Mouse (Mus musculus) kidney, adult 9 months (tissue): ENCODE measurements around the gene Rin1.
"Not testable (repeated sequence)": the region's sequence is repeated elsewhere in the genome, so short reads cannot be mapped to it uniquely, and the experiment has no call there.

Experiments used
- DNase-seq: peaks from one replicate; pipeline ENCODE4 v3.0.0; 2022

Gene Rin1

DNA sequence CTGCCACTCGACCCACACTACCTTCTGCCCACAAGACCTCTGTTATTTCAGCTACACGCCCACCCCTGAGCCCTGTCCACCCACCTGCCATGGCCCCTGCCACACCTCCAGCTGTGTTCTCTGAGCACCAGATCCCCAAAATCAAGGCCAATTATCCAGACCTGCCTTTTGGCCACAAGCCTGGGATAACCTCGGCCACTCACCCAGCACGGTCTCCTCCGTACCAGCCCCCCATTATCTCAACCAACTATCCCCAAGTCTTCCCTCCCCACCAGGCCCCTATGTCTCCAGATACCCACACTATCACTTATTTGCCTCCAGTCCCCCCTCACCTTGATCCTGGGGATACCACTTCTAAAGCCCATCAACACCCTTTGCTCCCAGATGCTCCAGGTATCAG, 19.2 kb downstream of the Rin1 start:
- no peak for DNase-seq

DNA sequence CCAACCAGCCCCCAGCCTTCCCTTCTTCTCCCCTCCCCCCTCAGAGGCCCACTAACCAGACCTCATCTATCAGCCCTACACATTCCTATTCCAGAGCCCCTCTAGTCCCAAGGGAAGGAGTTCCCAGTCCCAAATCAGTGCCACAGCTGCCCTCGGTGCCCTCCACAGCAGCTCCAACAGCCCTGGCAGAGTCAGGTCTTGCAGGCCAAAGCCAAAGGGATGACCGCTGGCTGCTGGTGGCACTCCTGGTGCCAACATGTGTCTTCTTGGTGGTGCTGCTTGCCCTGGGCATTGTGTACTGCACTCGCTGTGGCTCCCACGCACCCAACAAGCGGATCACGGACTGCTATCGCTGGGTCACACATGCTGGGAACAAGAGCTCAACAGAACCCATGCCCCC, 19.7 kb downstream of the Rin1 start:
- DNase-seq = no peak

DNA sequence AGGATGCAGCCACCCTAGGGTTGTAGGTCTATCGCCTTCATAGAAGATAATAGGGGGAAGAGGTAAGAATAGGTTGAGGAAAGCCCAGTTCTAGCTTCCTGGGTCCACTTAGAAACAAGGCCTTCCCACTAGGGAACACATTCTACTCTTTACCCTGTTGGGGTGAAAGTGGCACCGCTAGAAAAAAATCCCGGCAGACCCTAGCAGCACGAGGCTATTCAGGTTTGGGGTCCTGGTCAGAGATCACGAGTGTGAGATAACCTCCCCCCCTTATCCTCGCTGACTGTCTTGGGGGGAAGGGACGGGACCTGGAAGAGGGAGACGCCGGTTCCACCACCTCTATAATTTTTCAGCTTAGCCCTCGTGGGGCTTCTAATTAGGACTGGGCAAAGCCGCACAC, 20.8 kb downstream of the Rin1 start:
- no peak for DNase-seq

DNA sequence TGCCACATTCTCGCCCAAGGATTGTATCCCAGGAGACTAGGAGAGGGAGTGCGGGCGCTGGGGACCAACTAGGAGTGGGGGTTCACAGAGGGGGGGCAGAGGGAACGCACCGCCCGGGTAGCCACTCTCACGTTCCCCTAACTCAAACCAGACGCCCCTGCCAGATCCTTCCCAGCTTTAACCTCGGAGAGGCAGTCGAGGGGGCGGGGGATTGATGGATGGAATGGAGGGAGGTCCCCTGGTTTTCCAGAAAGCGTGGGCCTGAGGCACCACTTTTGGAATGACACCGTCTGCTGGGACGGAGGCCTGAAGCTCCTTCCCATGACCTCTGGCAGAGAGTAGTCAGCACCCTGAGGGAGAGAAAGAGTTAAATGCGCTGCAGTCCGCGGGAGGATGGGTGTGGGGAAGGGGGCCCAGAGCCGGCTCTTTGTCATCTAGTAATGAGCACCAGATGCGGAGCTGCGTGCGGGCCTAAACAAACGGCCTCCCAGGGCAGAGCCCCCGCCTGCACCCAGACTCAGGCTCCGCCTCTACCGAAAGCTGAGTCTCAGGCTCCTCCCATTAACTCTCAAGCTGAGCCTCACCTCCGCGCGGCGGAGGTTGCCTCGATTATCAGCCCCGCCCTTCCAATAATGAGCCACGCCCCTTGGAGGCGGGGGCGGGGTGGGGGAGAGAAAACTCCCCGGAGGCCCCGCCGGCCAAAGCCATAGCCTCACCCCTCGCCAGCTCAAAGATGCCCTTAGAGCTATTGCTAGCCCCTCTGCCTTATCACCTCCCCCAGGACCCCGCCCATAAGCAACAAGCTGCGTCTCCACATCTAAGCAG, 21.5 kb downstream of the Rin1 start:
- DNase-seq = peak; percentile 79

DNA sequence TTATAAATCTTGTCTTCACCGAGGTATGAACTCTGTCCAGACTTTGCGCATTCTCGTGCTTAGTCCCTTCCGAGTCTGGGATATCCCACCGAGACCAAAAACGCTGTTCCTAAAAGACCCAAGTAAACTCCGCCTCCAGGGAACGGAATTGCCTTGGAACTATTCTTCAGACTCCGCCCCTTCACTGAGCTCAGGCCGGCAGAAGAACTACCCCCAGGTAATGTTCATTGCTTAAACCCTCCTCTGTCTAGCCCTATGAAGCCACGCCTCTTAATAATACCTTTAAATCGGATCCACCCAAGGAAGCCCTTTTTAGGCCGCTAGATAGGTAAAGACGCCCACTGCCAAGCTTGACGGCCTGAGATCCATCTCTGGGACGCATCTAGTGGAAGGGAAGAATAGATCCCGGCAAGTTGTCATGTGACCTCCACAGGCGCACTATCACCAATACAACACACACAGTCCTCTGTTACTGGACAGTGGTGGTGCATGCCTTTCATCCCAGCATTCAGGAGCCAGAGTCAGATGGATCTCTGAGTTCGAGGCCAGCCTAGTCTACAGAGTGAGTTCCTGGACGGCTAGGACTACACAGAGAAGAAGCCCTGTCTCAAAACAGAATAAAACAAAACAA, 22.2 kb downstream of the Rin1 start:
- peak; percentile 42 for DNase-seq

DNA sequence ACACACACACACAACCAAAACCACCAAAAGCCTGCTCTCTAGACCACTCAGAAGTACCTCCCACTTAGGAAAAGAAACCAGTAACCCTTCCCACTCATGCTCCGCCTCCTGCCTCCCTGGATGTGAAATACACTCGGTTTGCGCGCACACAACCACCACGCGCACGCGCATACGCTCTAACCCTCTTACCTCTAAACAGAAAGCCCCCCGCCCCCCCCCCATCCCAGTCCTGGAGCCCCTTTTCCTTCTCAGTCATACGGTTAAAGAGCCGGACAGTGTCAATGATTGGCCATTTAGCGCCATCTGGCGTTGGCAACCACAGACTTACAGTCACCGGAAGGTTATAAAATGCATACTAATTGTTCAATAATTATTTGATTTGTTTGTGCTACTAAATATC, 22.7 kb downstream of the Rin1 start:
- DNase-seq = peak; percentile 59

DNA sequence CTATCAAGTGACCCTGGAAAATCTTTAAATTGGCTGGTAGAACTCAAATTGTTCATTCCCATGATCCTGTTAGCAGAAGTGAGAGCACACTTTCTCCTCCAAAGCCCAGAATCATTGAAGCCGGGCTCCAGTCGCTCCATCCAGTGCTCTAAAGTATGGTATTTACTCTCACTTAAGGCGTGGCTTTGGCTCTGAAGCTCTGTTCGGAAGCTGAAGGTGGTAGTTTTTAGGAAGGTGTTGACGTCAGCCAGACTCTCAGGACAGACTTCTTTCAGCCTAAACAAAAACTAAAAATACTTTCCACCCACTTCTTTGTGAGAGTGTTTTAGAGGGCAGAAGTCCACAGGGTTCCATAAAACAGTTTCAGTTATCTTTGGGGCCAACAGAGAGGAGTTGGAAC, 23.2 kb downstream of the Rin1 start:
- DNase-seq = no peak

DNA sequence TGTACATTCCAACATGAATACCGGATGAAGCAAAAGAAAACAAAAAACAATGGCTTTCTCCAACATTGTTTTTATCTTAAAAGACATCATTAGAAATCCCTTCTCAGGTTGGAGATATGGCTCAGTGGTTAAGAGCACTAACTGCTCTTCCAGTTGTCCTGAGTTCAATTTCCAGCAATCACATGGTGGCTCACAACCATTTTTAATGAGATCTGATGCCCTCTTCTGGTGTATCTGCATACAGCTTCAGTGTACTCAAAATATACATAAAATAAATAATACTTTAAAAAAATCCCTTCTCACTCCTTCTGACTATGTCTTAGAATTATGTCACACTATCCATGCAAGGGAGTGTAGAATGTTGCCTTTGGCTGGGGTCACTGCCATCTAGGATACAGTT, 29.0 kb downstream of the Rin1 start:
- no peak for DNase-seq

DNA sequence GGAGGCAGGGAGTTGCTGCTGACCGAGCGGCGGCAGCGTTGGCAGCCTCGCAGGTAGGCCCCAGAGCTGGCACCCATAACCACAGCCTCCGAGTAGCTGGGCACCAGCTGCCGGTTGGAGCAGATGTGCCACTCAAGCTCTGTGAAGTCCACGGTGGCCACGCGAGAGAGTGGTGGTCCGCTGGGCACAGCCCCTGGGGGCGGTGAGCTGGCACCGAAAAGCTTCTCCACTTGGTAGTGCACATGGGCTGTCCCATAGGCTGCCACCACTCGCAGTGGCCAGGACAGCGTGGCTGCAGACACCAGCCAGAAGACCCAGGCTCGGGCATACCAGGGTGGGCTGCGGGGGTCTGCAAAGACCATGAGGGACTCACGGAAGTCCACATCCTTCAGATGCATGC, 31.7 kb downstream of the Rin1 start:
- no peak for DNase-seq

DNA sequence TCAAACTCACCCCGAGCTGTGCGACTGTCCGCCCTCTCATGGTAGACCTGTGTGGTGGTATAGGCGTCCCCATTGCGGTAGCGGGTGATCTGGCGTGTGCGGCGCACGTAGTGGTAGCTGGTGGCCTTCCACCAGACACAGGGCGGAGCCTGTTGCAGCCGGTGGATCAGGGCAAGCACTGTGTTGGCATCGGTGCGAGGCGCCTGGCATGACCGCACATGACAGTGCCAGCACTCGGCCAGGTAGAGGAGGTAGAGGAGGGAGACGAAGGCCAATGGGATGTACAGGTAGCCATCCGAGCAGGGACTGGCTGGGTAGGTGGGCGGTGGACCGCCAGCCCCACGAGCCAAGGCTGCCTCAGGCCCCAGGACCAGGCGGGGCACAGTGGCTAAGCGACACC, 32.3 kb downstream of the Rin1 start:
- DNase-seq = no peak

DNA sequence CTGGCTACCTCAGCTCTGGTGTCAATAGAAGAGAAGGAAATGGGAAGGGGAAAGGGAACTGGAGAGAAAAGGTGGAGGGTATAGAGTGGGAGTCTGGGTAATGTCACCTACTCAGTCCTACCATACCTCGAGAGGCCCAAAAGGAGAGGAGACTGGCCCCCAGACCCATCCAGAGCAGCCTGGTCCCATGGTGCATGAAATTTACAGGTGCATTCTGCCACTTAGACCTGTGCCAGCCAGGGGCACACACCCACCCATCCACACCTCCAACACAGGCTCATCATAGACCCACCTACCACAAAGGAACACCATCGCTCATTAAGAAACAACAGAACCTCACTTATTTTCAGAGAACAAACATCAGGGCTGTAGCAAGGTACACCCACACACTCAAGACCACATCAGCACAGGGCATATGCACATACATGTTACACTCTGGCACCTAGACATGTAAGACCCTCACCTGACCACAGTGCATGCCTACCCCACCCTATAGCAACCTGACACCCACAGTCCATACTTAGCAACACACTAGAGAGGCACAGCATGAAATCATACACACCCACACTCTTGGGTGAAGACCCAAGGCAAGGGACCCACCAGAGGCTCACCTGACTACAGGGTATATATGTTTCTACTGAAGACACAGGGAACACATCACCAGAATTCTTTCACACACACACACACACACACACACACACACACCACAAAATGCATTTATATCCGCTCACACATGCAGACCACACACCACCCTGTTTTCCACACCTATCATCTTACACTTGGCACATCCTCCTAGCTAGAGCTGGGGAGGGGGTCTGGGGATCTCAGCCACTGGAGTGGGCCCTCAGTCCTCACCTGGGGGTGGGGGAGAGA, 33.9 kb downstream of the Rin1 start:
- DNase-seq = no peak

DNA sequence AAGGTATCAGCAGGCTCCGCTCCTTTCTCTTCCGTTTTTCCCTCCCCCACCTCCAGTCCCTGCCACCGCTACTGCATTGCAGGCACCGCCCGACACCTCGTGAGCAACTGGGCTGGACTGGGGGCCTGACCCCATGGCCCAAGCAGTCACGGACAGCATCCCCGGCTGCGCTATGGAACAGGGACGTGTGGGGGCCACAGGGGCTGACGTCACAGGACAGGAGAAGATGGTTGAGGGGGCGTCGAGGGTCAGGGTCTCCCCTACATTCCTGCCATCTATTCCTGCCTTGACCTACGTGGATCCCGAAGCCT, 34.5 kb downstream of the Rin1 start:
- no peak for DNase-seq

DNA sequence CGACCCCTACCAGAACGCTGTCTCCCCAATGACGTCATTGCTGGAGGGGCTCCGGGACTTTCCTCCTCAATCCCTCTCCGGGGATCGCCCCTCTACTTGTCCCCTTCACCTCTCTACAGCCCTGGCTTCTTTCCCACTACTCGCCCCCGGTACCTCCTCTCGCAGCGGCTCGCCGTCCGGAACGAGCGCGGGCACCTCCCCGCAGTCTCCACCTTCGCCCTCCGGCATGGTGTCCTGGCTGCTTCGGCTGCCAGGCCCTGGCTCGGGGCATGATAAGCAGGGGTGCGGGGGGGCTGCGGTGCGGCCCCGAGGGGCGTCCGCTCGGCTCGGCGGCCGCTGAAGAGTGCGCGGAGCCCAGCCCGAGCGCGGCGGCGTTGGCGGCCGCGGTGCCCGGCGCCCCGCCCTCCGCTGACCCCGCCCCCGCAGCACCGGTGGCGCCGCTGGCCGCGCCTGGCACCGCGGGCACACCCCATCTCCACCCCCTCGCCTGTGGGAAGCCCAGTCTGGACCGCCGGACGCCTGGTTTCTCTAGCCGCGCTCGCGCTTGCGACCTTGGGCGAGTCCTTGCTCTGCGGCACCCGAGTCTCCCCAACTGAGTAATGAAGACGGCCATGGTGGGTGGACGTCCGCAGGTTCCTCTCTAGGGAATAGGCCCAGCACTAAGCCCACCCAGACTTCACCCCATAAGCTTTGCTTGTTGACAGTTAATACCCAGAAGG, 35.0 kb downstream of the Rin1 start, which contains the start of gene Tmem151a:
TSS of gene Tmem151a (minus strand) at position 387 of the 719 bp plus-strand sequence.
- DNase-seq = peak; percentile 56

DNA sequence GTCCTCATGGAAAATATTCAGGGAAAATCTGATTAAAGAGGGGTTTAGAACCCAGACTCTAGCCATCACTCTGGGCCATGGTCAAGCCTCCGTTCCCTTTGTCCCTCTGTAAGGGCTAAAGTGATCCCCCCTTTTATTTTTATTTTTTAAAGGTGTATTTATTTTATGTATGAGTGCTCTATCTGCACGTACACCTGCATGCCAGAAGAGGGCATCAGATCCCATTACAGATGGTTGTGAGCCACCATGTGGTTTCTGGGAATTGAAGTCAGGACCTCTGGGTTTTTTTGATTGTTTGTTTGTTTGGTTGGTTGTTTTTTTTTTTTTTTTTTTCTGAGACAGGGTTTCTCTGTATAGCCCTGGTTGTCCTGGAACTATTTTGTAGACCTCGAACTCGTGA, 36.3 kb downstream of the Rin1 start:
- not testable (repeated sequence) for DNase-seq

DNA sequence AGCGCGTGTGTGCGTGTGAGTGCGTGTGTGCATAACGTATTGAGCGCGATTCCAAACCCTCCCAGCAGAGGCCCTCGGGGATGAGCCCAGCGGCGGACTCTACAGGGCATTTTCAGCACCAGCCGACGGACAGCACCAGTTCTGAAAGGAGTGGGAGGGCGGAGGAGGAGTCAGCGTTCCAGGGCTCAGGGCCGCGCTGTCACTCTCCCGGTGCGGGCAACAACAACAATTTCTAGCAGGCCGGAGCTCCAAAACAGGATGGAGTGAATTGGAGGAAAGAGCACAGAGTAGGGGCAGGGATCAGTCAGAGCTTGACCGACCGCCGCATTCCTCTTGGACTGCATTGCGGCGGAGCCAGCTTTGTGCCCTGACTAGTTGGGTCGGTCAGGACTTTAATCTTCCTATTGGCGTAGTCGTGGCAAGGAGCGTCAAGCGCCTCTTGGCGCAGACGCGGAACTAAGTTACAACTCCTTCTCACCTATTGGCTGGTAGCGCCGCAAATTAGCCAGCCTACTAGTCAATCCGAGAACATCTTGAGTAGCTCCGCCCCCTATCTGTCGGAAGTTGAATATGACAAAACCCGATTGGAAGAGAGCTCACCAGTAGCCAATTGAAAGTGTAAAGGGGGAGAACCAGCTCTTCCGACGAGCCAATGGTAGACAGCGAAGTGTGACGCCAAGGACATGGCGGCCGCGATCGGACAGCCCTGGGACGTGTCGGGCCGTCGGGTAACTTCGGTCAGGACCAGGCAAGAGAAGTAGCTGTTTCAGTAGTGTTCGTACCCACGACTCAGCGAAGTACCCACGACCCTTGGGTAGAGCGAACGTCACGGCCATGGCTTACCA, 37.8 kb downstream of the Rin1 start, which contains the start of gene Yif1a:
TSS of gene Yif1a (plus strand) at position 655 of the 845 bp plus-strand sequence.
- peak; percentile 99 for DNase-seq

DNA sequence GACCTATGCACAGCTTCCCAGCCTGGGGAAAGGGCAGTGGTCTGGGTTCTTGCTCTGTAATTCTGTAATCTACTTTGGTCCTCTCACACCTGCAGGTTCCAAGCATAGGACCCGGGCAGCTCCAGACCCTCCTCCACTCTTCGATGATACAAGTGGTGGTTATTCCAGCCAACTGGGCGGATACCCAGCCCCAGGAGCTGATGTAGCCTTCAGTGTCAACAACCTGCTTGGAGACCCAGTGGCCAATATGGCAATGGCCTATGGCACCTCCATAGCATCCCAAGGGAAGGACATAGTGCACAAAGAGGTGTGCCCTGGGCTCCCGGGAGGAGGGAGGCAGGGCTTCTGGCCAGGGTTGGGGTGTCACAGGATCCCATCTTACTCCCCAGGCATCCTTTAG, 39.0 kb downstream of the Rin1 start:
- DNase-seq = no peak

DNA sequence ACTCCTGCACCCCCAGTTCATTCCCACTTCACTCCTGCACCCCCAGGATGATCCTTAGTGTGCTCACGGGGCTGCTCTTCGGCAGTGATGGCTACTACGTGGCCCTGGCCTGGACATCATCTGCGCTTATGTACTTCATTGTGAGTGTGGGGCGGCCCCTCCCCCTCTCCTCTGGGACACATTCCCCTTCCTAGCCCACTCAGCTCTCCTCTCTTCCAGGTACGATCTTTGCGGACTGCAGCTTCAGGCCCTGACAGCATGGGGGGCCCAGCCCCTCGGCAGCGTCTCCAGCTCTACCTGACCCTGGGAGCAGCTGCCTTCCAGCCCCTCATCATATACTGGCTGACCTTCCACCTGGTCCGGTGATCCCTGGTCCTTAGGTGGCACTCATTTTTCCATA, 41.8 kb downstream of the Rin1 start:
- no peak for DNase-seq

DNA sequence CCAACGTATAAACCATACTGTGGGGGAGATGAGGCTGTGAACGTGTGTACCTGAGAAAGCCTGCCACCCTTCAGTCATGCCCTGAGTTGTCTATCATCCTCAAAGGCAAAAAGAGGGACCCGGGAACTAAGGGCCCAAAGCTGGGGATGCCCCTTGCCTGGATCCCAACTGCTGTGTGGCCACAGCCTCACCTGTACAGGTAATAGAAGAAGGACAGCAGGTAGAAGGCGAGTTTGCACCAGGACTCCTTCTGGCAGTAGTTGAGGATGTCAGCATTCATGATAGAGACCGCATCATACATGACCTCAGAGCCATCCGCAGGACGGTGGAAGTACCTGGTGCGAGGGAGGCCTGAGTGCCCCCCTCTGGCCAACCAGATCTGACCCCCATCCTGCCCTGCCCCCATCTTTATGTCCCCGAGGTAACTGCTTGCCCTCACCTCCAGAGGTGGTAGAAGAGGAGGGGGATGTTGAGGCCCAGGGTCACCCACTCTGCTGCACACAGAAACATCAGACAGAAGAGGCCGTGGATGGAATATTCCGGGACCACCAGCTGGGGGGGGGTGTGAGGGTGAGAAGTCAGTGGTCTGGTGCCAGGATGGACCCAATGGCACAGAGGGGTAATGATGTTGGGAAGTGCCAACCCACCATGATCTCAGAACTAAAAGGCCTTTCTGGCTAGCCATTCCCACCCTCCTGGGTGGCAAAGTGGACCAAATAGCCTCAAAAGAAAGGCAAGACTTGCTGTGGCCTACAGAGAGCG, 43.4 kb downstream of the Rin1 start:
- no peak for DNase-seq

DNA sequence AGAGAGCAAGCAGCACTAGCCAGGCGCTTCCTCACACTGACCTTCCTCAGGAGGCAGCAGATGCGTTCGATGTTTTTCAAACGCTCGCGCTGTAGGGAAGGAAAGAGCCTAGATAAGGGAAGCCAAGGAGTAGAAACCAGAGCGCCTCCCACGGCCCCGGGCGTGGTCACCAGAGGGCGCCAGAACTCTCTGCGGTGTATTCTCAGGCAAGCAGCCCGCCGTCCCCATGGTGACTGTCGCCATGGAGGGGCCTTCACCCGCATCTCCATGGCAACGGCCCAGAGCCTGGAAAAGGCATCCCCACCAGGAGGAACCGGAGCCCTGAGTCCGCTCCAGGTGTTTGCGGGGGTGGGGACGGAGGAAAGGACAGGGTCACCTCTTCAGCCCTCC, 44.0 kb downstream of the Rin1 start:
- peak; percentile 94 for DNase-seq

DNA sequence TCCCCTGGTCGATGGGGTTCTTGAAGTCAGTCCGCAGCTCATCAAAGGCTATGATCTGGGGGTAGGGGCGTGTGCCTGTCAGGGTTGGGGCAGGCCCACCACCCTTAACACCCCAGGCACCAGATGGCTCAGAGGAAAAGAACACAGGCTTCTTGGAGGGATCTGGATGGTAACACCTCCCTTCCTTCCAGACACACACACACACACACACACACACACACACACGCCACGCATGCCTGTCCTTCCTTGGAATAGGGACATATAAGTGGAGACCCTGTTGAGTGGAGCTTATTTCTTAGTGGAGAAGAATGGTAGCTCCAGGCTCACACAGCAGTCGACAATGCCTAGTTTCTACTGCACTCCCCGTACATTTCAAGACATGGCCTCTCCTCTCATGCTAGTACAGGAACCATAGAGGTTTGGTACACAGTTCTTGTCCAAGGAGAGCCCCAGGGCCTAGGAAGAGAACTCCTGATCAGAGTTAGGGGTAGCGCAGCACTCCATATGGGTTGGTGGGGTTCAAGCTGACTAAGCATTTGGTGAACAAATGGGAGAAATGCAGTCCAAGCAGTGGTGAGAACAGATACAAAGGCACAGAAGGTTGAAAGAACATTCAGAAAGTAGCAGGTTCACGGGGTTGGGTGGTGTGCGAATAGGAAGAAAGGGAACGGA, 44.6 kb downstream of the Rin1 start:
- no peak for DNase-seq
